Mouse (Mus musculus) gastrocnemius, postnatal 10 days (tissue): ENCODE measurements around the gene Scnn1b. TPM values are rescaled to one million over a fixed set of nuclear protein-coding genes. Genes with fewer than 3 reads are reported as not detected.

Experiments
- DNase-seq: peaks from one replicate; pipeline ENCODE4 v3.0.0; 2021; ENCODE audit warnings: mixed read lengths
- long read RNA-seq, 2 experiments: library from polyadenylated mRNA; stranded (forward); transcript quantifications; one replicate each; pipeline ENCODE4 v2.0.0; 2021
- total RNA-seq, 2 experiments: library from RNA; stranded (reverse); gene quantifications; 2 replicates each; pipeline ENCODE4 v1.2.3; 2021

The Scnn1b gene
- under 1 TPM; 0.12 to 0.16 TPM for total RNA-seq
- long read RNA-seq, experiment 1, result 0 reads
- long read RNA-seq, experiment 2, result 0 reads

- DNase-seq, result no peak
Measured at GRCm38 (mm10) chr7:121864858-121865585, at the start of gene Scnn1b. Gene Scnn1b, plus strand, starts transcription at chr7:121865038.

- no peak for DNase-seq
Measured at GRCm38 (mm10) chr7:121821632-121822031, 43.2 kb upstream of the Scnn1b start.

- no peak for DNase-seq
Measured at GRCm38 (mm10) chr7:121828481-121828880, 36.4 kb upstream of the Scnn1b start.

GRCm38 (mm10) chr7:121835392-121835791, 29.4 kb upstream of the Scnn1b start:
- DNase-seq, result no peak

- no peak for DNase-seq
Measured at GRCm38 (mm10) chr7:121836827-121837226, 28.0 kb upstream of the Scnn1b start.

- DNase-seq, result no peak
Measured at GRCm38 (mm10) chr7:121840810-121841209, 24.0 kb upstream of the Scnn1b start.

GRCm38 (mm10) chr7:121842234-121842633, 22.6 kb upstream of the Scnn1b start:
- no peak for DNase-seq

GRCm38 (mm10) chr7:121845964-121846363, 18.9 kb upstream of the Scnn1b start:
- no peak for DNase-seq

- no peak for DNase-seq
Measured at GRCm38 (mm10) chr7:121848537-121849168, 16.2 kb upstream of the Scnn1b start.

GRCm38 (mm10) chr7:121857177-121857884, 7.5 kb upstream of the Scnn1b start:
- no peak for DNase-seq

GRCm38 (mm10) chr7:121858939-121859338, 5.9 kb upstream of the Scnn1b start:
- DNase-seq, result no peak

- DNase-seq, result no peak
Measured at GRCm38 (mm10) chr7:121871631-121872030, 6.8 kb downstream of the Scnn1b start.

GRCm38 (mm10) chr7:121873998-121874397, 9.2 kb downstream of the Scnn1b start:
- no peak for DNase-seq

GRCm38 (mm10) chr7:121874784-121875183, 9.9 kb downstream of the Scnn1b start:
- no peak for DNase-seq

- DNase-seq, result no peak
Measured at GRCm38 (mm10) chr7:121880246-121880645, 15.4 kb downstream of the Scnn1b start.

GRCm38 (mm10) chr7:121890636-121891360, 26.0 kb downstream of the Scnn1b start:
- DNase-seq, result no peak

GRCm38 (mm10) chr7:121896689-121897088, 31.9 kb downstream of the Scnn1b start:
- no peak for DNase-seq

GRCm38 (mm10) chr7:121899311-121899710, 34.5 kb downstream of the Scnn1b start:
- peak; percentile 38 for DNase-seq

GRCm38 (mm10) chr7:121899940-121900339, 35.1 kb downstream of the Scnn1b start:
- no peak for DNase-seq

- no peak for DNase-seq
Measured at GRCm38 (mm10) chr7:121902757-121903411, 38.0 kb downstream of the Scnn1b start.

- DNase-seq, result no peak
Measured at GRCm38 (mm10) chr7:121906879-121907278, 42.0 kb downstream of the Scnn1b start.

- DNase-seq, result no peak
Measured at GRCm38 (mm10) chr7:121912250-121912649, 47.4 kb downstream of the Scnn1b start.
